Mouse (Mus musculus) midbrain, embryonic 16.5 days (tissue): ENCODE results near the gene Trpm8. TPM values are rescaled to one million over a fixed set of nuclear protein-coding genes. Genes with fewer than 3 reads are reported as not detected.

Experiments used
- ATAC-seq: fragments of 200-750 bp; cut with Nextera tagmentation; 2 replicates; pipeline ENCODE4 v1.8.0; 2017; ENCODE audit warnings: moderate TSS enrichment
- H3K27ac ChIP-seq: fragments of 300-500 bp; sonication (generic); 2 replicates; pipeline ENCODE4 v1.5.1; 2014; ENCODE audit warnings: mild to moderate bottlenecking, low read length, mixed read lengths
- H3K27me3 ChIP-seq: fragments of 300-500 bp; sonication (generic); 2 replicates; pipeline ENCODE4 v1.6.1; 2014; ENCODE audit warnings: low read depth, low read length, mixed read lengths; ENCODE audit not compliant: control insufficient read depth, insufficient read depth
- H3K36me3 ChIP-seq: fragments of 300-500 bp; sonication (generic); 2 replicates; pipeline ENCODE4 v1.6.1; 2014; ENCODE audit warnings: mild to moderate bottlenecking, low read length, moderate library complexity, mixed read lengths; ENCODE audit not compliant: control insufficient read depth, insufficient read depth
- H3K4me1 ChIP-seq: fragments of 300-500 bp; sonication (generic); 2 replicates; pipeline ENCODE4 v1.6.1; 2014; ENCODE audit warnings: mild to moderate bottlenecking, low read length, mixed read lengths; ENCODE audit not compliant: control insufficient read depth, insufficient read depth
- H3K4me2 ChIP-seq: fragments of 300-500 bp; sonication (generic); 2 replicates; pipeline ENCODE4 v1.6.1; 2014; ENCODE audit warnings: mild to moderate bottlenecking, low read length, mixed read lengths
- H3K4me3 ChIP-seq: fragments of 300-500 bp; sonication (generic); 2 replicates; pipeline ENCODE4 v1.5.1; 2014; ENCODE audit warnings: low read depth, mild to moderate bottlenecking, low read length, moderate library complexity, mixed read lengths
- H3K9ac ChIP-seq: fragments of 300-500 bp; sonication (generic); 2 replicates; pipeline ENCODE4 v1.6.1; 2014; ENCODE audit warnings: low read depth, low read length, mixed read lengths
- H3K9me3 ChIP-seq: fragments of 300-500 bp; sonication (generic); replicated peaks from 2 replicates; pipeline ENCODE4 v1.6.1; 2014; ENCODE audit warnings: mild to moderate bottlenecking, low read length, mixed read lengths; ENCODE audit not compliant: control insufficient read depth, poor library complexity, severe bottlenecking
- WGBS: fragments of 180-500 bp; shearing (Covaris S2); extraction: QIAGEN DNeasy Blood & Tissue Kit; methylation state at CpG from one replicate; pipeline ENCODE4 v1.1.7; 2014; 5-methylcytosine and 5-hydroxymethylcytosine counted together
- polyA plus RNA-seq: library from polyadenylated mRNA; unstranded; fragments of >200 nt; fragmentation: Nextera tagmentation; extraction: Ambion mirVana; gene quantifications from 2 replicates; pipeline ENCODE4 v1.2.1, GENCODE M21; 2015

Gene Trpm8
- polyA plus RNA-seq, 1 experiment from 2014 or later = 0.11 TPM

DNA sequence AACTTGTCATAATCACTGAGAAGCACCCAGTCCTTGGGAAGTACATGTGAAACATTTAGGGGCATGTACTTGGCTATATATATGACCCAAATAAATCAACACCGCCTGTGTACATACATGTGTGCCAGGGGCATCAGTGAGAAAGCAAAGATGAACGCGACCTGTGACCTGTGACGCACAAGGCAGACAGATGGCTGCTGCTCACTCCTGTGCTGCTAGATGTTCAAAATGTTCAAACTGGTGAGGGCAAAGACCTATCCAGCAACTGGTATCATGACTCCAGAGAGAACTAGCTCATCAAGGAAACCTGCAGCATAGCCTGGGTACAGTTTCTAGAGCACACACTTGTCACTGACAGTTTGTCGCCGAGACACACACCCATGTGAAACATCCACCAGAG, 10.0 kb upstream of the Trpm8 start:
- Histone ChIP-seq H3K4me2 (no peak overlapping the region), H3K9ac (no peak overlapping the region), H3K4me3 (no peak overlapping the region), H3K36me3 (peaks cover 78% of the 10 kb centered on the region), H3K9me3 (no peaks in the 10 kb centered on the region), H3K4me1 (no peaks in the 10 kb centered on the region), H3K27ac (no peak overlapping the region), H3K27me3 (no peaks in the 10 kb centered on the region)
- peak; percentile 1; the same call in 1 of the 2 replicates for ATAC-seq
- WGBS = 95% methylated on average over 6 of the region's 6 CpGs

DNA sequence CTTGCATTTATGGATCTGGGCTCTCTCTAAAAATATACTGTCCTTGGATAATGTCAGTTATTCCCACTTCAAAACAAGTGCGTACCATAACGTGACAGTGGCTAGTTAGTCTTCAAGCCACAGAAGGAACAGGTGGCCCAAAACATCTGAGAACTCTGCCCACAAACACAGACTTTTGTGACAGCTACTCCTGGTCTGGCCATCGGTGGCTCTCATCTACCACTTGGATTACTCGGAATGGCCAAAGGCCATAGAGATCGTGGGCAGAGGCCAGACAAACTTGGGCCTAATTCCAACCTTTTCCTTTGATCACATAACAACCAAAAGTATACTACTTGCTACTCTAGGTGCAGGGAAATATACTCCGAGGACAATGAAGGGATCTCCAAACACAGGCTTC, 9.4 kb upstream of the Trpm8 start:
- Histone ChIP-seq H3K4me2 (no peak overlapping the region), H3K27me3 (no peaks in the 10 kb centered on the region), H3K9ac (no peak overlapping the region), H3K27ac (no peak overlapping the region), H3K4me3 (no peak overlapping the region), H3K4me1 (no peaks in the 10 kb centered on the region), H3K9me3 (no peaks in the 10 kb centered on the region), H3K36me3 (peaks cover 76% of the 10 kb centered on the region)
- WGBS = 86% methylated on average over 6 of the region's 6 CpGs
- ATAC-seq = no peak

DNA sequence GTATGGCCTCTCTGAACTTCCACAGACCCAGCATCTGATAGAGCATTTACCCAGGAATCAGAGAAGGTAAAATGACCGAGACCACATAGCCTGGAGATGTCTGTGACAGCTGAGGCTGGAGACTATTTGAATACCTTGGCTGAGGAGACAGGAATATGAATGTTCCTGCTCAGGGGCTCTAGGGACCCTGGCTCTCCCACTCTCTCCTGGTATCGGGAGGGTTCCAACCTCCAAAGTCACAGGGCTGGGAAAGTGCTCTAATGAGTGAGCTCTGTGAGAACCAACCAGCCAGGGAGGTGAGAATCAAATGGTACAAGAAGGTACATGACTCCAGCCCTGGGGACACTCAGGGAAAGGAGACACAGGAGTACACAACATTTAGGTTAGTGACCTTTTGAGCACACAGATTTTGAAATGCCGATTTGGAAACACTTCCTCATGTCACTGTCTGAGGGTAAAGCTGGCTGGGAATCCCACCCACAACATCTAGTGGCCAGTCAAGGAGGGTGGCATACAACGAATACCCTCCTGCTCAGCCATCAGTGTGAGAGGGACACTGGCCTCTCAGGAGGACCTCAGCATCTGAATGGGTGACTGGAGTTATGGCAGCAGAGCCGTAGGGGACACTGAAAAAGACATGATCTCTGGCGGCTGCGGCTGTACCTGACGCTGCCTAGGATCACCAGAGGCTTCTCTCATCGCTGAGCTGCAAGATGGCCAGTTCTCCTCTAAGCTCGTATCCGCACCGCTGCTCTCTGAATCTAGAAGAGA, 7.7 kb upstream of the Trpm8 start:
- H3K9me3 ChIP-seq = no peaks in the 10 kb centered on the region
- H3K36me3 ChIP-seq = peaks cover 67% of the 10 kb centered on the region
- H3K27ac ChIP-seq = no peak overlapping the region
- H3K27me3 ChIP-seq = no peaks in the 10 kb centered on the region
- no peak overlapping the region for H3K4me3 ChIP-seq
- no peak overlapping the region for H3K9ac ChIP-seq
- ATAC-seq = no peak
- WGBS = 91% methylated on average over 12 of the region's 12 CpGs
- no peaks in the 10 kb centered on the region for H3K4me1 ChIP-seq
- H3K4me2 ChIP-seq = no peak overlapping the region

DNA sequence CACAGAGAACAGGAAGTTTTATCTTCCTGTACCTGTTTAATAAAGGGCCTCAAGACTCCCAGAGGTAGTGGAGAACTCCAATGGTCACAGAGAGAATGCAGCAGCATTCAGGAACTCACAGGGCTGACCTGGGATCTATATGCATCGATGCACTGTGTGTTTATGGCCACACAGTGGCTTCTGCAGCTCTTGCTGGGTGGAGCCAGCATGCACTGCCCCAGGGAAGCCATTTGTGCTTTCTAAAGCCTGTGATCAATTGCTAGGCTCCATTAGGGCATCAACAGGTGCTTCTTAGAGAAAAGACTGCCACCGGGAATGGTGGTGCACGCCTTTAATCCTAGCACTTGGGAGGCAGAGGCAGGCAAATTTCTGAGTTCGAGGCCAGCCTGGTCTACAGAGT, 4.6 kb upstream of the Trpm8 start:
- ATAC-seq = no peak
- Histone ChIP-seq H3K27me3 (no peaks in the 10 kb centered on the region), H3K4me1 (peaks cover 17% of the 10 kb centered on the region), H3K36me3 (peaks cover 36% of the 10 kb centered on the region), H3K4me3 (no peak overlapping the region), H3K9me3 (no peaks in the 10 kb centered on the region), H3K9ac (no peak overlapping the region), H3K27ac (no peak overlapping the region), H3K4me2 (no peak overlapping the region)
- WGBS = 68% methylated on average over 4 of the region's 4 CpGs

DNA sequence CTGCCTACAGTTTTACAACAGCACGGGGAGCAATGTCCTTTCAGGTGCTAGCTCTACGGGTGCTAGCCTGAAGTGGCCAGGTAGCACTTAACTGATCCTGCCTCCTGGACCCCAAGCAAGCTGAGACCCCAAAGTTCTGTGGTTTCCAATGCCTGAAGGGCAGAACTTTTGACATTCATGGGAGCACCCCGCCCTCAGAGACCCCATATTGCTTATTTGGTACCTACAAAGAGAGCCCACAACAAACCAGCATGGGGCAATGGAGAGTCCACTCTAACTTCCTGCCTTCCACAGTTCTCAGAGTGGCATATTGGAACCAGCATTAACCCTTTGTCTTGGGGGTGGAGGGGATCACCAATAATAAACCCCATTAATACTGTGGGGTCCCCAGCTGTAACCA, 4.1 kb upstream of the Trpm8 start:
- Histone ChIP-seq H3K9me3 (no peaks in the 10 kb centered on the region), H3K27ac (no peak overlapping the region), H3K9ac (peak overlapping the region; percentile 1; the same call in 1 of the 2 replicates), H3K27me3 (no peaks in the 10 kb centered on the region), H3K4me1 (peaks cover 21% of the 10 kb centered on the region), H3K4me2 (no peak overlapping the region), H3K36me3 (peaks cover 31% of the 10 kb centered on the region), H3K4me3 (no peak overlapping the region)
- no peak for ATAC-seq
- WGBS = 96% methylated on average over 3 of the region's 3 CpGs

DNA sequence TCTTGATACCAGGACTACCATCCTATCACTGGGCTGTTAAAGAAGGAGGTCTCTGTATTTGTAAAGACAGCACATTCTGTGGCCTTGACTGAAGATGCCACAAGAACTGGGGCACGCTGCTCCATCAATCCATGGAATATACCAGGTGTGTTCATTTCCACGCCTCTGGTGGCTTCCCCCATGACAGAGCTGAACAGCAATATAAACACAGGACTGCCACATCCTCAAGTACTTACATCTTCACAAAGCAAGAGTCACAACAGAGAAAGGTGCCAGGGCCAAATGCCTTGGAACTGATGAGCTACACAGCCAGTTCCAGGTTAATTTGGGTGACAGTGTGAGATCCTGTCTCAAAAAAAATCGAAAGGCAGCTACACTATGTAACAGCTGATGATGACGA, 3.6 kb upstream of the Trpm8 start:
- Histone ChIP-seq H3K27ac (no peak overlapping the region), H3K9ac (peak overlapping the region; percentile 1; the same call in 1 of the 2 replicates), H3K36me3 (peaks cover 26% of the 10 kb centered on the region), H3K4me3 (no peak overlapping the region), H3K4me2 (no peak overlapping the region), H3K27me3 (no peaks in the 10 kb centered on the region), H3K9me3 (no peaks in the 10 kb centered on the region), H3K4me1 (peaks cover 21% of the 10 kb centered on the region)
- WGBS = 87% methylated on average over 4 of the region's 4 CpGs
- ATAC-seq = no peak

DNA sequence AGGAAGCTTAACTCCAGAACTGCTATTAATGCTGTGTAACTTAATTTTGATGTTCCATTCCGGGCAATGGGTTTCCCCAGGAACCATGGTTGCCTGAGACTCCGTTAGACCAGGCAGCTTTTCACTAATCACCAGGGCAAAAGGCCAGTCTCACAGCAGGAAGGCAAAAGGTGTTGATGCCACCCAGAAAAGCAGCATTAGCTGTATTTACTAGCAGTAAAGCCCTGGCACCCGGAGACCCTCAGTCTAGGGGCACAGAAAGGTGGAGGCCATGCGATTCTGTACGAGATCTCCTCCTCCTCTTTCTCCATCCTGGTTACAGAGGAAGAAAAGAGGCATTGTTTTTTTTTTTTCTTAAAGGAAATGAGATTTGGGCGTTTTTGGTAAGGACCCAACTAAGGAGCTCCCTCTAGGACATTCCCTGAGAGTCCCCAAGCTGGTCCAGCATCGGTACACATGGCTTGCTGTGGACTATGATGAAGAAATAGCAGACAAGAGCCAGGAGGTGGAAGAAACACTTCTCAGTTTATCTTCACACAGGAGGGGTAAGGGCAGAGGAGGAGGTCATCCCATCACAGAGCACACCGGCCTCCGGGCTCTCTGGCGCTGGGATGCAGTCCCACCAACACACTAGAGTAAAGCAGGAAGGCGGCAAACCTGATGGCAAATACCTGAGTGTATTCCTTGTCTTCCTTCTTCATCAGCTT, 2.9 kb upstream of the Trpm8 start:
- Histone ChIP-seq H3K9ac (no peak overlapping the region), H3K4me3 (no peak overlapping the region), H3K27ac (no peak overlapping the region), H3K4me2 (no peak overlapping the region), H3K4me1 (peaks cover 21% of the 10 kb centered on the region), H3K9me3 (no peaks in the 10 kb centered on the region), H3K27me3 (no peaks in the 10 kb centered on the region), H3K36me3 (peaks cover 19% of the 10 kb centered on the region)
- 76% methylated on average over 11 of the region's 11 CpGs for WGBS
- ATAC-seq = no peak

DNA sequence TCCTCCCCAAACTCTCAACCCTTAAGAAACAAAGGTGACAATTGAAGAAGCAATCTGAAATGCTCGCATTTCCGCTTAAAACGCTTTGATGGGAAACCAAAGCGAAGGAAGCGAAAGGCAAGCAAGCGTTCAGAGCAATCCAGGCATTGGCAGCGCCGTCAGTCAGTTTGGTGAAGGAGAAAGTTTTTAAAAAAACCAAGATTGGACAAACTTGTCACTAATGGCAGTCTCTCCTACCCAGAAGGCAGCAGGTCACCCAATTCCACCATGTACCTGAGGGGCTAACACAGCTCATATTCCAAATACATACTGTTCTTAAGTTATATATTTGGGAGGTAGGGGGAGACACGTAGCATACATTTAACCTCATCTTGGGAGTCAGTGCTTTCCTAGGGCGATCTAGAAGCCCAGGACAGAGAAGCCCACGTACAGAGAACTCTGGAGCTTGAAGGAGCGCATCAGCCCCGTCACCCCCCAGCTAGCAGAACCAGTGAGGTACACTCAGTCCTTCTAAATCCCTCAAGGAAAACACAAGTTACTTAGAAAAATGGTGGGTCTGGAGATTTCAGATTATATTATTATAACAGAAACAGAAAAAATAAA, 2.3 kb upstream of the Trpm8 start:
- Histone ChIP-seq H3K9me3 (no peaks in the 10 kb centered on the region), H3K9ac (no peak overlapping the region)
- WGBS = 70% methylated on average over 13 of the region's 13 CpGs

More for the DNA sequence above, 2.3 kb upstream of the Trpm8 start:
- no peak for ATAC-seq
- Histone ChIP-seq H3K4me3 (no peak overlapping the region), H3K27me3 (no peaks in the 10 kb centered on the region), H3K36me3 (peaks cover 13% of the 10 kb centered on the region), H3K4me2 (no peak overlapping the region), H3K27ac (no peak overlapping the region), H3K4me1 (peaks cover 21% of the 10 kb centered on the region)
